Mouse (Mus musculus): ENCODE measurements around the gene Wnt7b. TPM values are rescaled to one million over a fixed set of nuclear protein-coding genes. Genes with fewer than 3 reads are reported as not detected.

Wnt7b gene
- polyA plus RNA-seq (2021; fragmentation: Nextera tagmentation): 17.6 and 22.0 TPM in 2 replicates
- long read RNA-seq, experiment 1, transcript Wnt7b-202 (4 exons, 3,134 nt): minor isoform, 7 of 42 reads
- long read RNA-seq, experiment 1, transcript Wnt7b-204 (4 exons, 2,521 nt): major isoform, 17 of 42 reads
- long read RNA-seq, experiment 1, partial matches to known transcripts: 4 of 42 reads
- long read RNA-seq, experiment 1, other reads (novel, unspliced or antisense): 13 of 42 reads
- long read RNA-seq, experiment 2, transcript Wnt7b-201 (4 exons, 3,365 nt): minor isoform, 22 of 260 reads
- long read RNA-seq, experiment 2, transcript Wnt7b-204 (4 exons, 2,521 nt): major isoform, 106 of 260 reads
- long read RNA-seq, experiment 2, transcript Wnt7b-202 (4 exons, 3,134 nt): minor isoform, 95 of 260 reads
- long read RNA-seq, experiment 2, partial matches to known transcripts: 6 of 260 reads
- long read RNA-seq, experiment 2, other reads (novel, unspliced or antisense): 31 of 260 reads

DNA sequence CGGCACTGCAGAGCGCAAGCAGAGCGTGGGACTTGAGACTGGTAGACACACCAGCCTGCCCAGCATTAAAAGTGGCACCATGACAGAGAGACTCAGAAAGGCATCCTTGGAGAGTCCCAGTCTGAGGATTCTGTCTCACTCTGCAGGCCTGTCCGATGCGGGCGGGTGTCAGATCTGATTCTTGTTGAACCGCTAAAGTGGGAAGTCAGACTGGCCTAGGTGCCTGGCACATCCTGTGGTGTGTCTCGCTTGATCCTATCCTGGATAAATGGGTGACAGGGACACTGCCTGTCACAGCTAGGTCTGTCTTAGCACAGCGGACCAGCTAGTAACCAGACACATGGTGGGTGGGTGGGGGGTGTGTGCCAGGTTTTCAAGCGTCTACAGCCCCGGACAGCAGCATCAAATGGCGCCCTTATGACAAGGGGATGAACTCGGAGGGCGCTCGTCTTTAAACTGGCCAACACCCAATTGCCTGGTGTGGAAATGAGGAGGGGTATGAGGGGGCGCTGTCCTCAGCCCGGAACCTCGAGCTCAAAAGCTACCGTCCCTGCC, at the start of gene Wnt7b:
Gene Wnt7b (minus strand): TSS at position 118 of the 555 bp plus-strand sequence.

DNA sequence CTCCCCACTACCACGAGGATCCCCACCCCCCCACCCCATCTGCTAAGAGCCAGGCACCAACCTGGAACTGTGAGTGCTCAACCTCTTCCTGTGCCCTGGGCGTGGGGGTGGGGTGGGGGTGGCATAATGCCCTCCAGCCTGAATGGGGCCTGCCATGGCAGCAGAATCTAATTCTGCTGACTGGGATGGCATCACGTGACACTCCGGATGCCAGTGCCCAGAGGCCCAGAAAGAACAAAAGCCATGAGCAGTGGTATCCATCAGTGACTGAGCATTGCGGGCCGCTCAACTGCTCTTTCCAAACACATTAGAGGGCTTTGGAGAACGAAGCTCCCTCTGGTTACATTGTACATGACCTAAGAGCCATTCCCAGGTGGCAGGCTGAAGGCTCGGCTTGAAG, 79.1 kb downstream of the Wnt7b start, which contains the start of gene 7530416G11Rik:
Gene 7530416G11Rik (minus strand): TSS at position 101 of the 400 bp plus-strand sequence.

Other genes with a start within 250 kb of the Wnt7b start
- 321 and 350 TPM in 2 replicates for gene Atxn10, start 246.2 kb downstream of the Wnt7b start, polyA plus RNA-seq (2021; fragmentation: Nextera tagmentation)
- not detected in 2 replicates for gene 7530416G11Rik, start 79.2 kb downstream of the Wnt7b start, polyA plus RNA-seq (2021; fragmentation: Nextera tagmentation)
- 3.6 and 3.7 TPM in 2 replicates for gene Ppara, start 152.5 kb upstream of the Wnt7b start, polyA plus RNA-seq (2021; fragmentation: Nextera tagmentation)
- gene Cdpf1, start 229.2 kb upstream of the Wnt7b start, polyA plus RNA-seq (2021; fragmentation: Nextera tagmentation): 31.7 and 37.7 TPM in 2 replicates
- 0.13 and 0.18 TPM in 2 replicates for gene Pkdrej, start 239.3 kb upstream of the Wnt7b start, polyA plus RNA-seq (2021; fragmentation: Nextera tagmentation)
- 2.2 TPM in 2 replicates for gene Ttc38, start 249.8 kb upstream of the Wnt7b start, polyA plus RNA-seq (2021; fragmentation: Nextera tagmentation)